Mouse (Mus musculus) brain, embryonic 18.5 days (tissue): ENCODE results near the gene Aldh16a1.
"Not testable (repeated sequence)": the region's sequence is repeated elsewhere in the genome, so short reads cannot be mapped to it uniquely, and the experiment has no call there.

ENCODE experiments used
- DNase-seq: peaks from one replicate; pipeline ENCODE4 v3.0.0-alpha.2; 2012; ENCODE audit warnings: low read depth, low spot score

Gene Aldh16a1

DNA sequence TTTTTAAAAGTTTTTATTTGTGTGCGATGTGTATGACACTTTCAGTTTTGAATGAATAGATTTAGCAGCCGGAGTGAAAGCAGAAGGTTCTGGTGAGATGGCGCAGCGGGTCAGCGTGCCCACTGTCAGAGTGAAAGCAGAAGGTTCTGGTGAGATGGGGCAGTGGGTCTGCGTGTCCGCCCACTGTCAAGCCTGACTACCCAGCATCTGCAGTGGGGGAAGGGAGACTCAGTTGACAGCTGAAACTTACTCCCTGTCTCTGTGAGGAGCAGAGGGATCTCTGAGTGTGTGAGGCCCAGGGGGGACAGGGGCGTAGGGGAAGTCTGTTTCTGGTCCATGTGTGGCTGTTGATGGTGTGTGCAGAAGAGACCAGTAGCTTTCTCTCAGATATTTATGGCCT, 36.8 kb downstream of the Aldh16a1 start:
- no peak for DNase-seq

DNA sequence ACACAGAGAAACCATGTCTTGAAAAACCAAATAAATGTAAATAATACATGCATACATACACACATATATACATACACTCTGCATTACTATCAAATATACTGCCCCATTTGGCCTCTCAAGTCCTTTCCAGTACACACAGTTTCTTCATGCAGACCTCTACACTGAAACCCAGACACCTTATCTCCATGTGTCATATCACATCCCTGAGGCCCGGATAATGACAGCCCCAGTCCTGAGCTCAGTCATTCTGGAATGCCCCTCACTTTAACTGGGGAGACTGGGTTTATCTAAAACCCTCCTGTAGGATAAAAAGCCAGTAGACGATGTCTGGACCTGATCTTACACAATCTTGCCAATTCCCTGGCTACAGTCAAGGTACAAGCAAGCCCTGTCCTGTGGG, 40.9 kb downstream of the Aldh16a1 start:
- no peak for DNase-seq

DNA sequence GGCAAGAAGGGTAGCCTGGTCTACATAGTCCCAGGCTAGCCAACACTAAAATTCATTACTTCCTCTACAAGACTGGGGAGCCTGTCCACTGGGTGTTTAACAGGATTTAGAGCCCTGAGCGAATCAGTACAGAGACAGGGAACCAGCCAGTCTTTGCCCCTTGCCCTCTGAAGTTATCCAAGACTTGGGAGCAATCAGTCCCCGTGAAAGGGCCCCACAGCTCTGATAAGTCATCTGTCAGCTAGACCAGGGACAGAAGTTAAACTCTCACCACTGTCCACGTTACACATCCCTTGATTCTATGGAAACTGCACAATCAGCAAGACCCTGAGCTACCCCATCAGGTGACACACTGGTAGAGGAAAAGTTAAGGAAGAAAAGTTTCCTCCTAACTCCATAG, 41.9 kb downstream of the Aldh16a1 start:
- DNase-seq = no peak

DNA sequence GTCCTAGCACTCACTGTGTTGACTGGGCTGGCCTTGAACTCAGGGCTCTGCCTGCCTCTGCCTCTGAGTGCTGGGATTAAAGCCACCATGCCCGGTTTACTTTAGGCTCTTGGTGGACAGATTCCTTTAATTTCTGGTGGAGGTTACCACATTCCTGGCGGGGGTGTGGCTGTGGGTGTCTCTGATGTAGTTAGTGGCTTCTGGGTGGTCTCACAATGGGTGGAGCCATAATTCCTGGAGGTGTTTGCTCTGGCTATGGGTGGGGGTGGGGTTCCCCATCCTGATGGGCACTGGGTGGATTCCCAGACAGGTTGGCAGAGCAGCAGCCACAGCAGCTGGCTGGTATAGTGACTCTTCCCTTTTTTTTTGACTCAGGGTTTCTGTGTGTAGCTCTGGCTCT, 42.4 kb downstream of the Aldh16a1 start:
- DNase-seq = no peak

DNA sequence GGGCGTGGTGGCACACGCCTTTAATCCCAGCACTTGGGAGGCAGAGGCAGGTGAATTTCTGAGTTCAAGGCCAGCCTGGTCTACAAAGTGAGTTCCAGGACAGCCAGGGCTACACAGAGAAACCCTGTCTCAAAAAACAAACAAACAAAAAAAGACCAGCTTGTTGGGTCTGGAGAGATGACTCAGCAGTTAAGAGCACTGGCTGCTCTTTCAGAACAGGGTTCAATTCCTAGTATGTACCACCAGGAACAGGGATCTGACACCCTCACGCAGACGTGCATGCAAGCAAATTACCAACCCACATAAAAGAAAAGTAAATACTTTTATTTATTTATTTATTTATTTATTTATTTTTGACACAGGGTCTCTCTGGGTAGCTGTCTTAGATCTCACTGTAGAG, 44.3 kb downstream of the Aldh16a1 start:
- DNase-seq = not testable (repeated sequence)

DNA sequence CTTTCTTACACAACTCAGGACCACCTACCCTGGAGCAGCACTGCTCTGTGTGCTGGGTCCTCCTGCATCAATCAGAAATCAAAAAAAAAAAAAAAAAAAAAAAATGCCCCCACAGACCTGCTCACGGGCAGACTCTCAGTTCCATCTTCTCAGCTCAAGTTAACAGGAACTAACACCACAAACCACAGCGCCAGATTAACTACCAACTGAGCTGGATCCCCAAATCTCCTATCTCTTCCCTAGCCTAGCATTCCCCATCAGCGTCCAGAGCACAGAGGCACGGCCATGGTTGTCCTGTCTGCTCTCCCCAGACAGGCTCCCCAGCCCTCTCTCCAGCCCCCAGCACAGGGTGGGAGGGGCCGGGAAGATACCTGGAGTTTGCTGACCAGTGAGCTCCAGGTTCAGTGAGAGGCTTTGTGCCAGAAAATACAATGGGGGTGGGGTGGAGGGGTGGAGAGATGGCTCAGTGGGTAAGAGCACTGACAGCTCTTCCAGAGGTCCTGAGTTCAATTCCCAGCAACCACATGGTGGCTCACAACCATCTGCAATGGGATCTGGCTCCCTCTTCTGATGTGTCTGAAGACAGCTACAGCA, 47.2 kb downstream of the Aldh16a1 start:
- DNase-seq = no peak

DNA sequence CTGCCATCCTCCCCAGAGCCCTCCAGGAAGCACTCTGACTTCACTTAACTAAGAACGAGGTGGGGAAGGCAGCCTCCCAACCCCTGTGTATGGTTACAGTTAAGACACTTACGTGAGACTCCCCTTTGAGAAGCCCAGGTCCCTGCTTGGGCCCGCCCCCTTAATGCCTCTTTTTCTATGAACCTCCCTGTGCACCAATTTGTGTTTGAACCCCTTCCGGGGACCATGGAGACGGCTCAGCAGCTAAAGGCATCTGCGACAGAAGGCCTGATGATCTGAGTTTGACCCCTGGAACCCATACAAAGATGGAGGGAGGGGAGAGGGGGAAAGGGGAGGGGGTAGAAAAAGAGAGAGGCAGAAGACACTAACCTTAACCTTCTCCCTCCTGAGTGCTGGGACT, 47.9 kb downstream of the Aldh16a1 start:
- DNase-seq = no peak

DNA sequence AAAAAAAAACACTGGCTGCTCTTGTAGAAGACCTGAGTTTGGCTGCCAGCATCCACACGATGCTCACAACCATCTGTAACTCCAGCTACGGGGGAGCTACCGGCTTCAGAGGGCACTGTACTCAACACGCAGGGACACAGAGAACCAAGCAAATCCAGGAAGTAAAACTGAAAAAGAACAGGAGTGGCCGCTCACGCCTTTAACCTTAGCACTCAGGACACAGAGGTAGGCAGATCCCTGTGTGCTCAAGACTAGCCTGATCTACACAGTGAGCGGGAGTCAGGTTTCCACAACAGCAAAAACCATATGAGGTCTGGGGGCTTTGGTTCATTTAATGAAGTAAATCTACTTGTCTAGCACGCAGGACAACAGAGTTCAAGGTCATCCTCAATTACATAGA, 48.9 kb downstream of the Aldh16a1 start:
- DNase-seq = no peak

DNA sequence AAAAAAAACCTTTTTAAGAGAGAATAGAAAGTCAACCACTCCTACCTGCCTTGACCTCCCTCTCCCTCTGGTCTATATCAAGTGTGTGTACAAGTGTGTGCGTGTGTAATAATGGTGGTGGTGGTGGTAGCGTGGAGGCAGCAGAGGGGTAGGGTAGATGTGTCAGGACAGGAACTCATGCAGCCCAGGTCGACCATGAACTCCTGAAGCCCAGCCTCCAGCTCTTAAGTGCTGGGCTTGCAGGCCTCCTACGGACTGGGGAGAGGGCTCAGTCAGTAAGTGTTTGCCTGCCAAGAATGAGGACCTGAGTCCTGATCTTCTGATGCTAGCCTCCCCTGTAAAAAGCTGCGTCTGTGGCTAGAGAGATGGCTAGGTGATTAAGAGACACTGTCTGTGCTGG, 49.4 kb downstream of the Aldh16a1 start:
- no peak for DNase-seq

DNA sequence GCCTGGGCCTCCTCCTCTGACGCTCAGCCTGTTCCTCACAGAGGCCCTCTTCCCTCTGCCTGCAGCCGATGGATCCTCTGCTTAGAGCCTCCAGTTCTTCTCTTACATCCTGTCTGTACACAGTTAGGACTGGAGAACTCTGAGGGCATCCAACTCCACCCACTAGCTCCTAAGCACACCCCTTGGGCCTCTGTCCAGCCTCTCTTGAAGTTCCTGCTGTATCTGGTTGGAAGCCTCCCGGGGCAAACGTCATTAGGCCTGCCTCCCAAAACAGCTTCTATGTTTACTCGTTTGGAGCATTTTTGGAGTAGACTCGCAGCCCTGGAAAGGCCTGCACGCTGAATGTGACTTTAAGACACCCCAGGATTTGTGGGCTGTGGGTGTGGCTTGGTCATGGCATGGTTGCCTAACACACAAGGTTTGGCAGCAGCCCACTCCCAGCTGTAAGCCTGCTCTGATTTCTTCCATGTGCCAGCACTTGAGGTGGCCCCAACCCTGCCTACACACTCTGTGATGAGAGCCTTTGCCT, 50.7 kb downstream of the Aldh16a1 start, which contains the start of gene Fcgrt:
Fcgrt (minus strand) TSS at position 200 of the 529 bp plus-strand sequence.
- no peak for DNase-seq

DNA sequence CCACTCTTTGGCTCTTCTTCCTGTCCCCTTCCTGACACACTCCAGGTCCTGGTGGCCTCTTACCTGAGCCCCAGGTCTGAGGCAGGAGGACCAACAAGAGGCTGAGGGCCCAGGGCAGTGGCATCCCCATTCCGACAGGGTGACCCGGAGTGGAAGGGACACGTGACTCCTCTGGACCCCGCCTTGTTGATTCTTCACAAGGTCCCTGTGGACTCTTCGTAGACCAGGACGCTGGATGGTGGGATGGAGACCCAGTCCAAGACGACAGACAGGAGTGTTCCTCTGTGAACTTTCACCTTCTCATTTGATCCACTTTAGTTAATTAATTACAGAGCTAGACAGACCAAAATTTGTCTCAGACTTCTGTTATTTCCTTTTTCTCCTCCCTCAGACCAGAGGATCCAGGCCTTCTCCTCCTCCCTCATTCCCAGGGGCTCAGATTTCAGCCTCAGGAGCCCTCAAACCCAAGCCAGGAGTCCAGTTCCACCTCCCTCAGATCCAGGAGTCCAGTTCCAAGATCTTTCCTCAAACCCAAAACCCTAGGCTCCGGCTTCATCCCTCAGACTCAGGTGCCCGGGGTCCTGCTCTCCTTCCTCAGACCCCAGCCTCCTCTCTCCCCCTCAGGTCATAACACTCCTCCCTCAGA, 51.3 kb downstream of the Aldh16a1 start:
- DNase-seq = no peak

DNA sequence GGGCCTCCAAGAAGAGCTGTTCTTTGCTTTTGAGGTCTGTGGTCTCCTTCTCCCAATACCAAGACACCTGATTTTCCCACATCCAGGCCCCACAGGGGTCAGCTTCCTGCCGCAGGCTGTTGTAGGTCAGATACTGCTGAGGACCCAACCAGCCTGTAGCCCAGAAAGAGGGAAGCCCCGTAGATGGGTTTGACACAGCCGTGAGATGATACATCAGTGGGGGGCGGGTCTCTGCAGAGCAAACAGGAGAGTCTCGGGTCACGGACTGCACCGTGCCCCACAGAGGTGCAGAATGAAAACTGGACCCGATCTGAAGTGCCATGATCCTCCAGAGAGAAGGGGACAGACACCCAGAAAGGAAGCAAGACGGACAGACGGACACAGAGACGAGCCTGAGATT, 51.9 kb downstream of the Aldh16a1 start:
- no peak for DNase-seq

DNA sequence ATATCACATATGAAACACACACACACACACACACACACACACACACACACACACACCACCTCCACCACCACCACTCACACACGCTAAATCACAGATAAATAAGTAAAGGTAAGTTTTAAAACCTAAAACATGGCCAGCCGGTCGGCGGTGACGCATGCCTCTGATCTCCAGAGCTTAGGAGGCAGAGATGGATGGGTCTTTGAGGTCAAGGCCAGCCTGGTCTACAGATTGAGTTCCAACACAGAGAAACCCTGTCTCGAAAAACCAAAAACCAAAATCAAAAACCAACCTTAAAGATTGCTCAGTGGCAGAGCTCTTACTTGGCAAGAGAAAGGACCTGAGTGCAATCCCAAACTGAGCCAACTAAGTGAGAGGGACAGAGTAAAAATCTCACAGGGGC, 54.3 kb downstream of the Aldh16a1 start:
- no peak for DNase-seq

DNA sequence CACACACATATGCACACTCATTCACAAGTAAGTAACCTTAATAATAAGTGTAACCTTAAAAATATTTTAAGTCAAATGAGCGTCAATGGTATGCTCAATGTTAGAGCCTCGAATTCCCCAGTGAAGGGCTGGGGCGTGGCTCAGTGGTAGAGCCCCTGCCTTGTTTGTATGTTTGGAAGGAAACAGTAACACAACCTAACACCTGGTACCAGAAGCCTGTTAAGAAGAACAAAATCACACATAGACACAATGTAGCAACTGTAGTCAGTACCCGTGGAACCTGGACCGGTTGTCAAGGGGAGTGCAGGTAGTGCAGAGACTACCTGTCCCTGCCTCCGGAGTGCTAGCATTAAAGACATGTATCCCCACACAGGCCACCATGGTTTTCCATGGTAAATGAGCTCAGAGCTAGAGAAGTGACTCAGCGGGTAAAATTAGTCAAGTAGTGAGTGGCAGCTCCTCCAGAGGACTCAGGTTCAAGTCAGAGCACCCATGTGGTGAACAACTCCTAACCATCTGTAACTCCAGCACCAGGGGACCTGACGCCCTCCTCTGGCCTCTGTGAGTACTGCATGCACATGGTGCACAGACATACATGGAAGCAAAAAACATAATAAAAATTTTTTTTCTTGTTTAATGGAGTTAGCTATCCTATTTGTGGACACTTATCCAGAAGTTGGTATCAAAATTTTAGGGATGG, 55.7 kb downstream of the Aldh16a1 start:
- no peak for DNase-seq

DNA sequence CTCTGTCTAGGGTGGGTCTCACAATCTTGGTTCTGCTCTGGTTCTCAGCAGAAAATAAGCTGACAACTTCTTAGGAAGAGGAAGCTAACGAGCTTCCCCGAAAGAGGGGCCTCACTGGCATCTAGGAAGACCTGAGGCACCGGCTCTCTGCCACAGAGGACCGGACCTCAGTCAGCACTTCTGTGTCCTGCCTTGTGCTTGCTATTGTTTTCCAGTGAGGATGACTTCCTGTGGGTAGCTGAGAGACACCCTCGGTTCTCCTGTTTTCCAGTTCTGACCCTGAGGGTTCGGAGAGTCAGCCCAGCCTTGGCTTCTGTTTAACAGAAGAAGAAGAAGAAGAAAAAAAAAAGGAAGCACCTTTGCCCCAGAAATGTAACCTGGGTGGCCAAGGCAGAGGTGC, 56.9 kb downstream of the Aldh16a1 start:
- DNase-seq = no peak

DNA sequence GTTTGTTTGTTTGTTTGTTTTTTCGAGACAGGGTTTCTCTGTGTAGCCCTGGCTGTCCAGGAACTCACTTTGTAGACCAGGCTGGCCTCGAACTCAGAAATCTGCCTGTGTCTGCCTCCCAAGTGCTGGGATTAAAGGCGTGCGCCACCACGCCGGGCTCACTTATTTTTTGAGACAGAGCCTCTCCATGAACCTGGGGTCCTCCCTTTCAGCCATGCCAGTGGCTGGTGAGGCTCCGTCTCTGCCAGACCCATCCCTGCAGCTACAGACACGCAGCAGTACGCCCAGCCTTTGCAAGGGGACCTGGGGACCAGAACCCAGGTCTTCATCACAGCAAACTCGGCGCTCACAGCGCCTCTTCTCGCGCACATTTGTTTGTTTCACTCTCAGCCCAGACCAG, 58.4 kb downstream of the Aldh16a1 start:
- not testable (repeated sequence) for DNase-seq

DNA sequence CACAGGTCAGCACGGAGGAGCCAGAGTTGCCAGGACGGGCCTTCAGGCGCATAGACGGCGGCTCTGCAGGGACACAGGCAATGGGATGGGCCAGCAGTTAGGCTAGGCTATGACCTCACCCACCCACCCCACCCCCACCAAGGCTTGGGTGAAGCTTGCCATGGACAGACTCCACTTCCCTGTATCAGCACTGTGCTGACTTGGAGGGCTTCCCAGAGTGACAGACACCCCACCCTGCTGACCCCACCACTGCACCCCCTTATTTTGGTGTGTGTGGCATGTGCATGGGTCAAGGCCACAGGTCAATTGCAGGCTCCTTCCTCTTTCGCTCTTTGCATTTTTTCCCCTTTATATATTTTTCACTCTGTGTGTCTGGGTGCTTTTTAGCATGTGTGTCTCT, 59.0 kb downstream of the Aldh16a1 start:
- no peak for DNase-seq

DNA sequence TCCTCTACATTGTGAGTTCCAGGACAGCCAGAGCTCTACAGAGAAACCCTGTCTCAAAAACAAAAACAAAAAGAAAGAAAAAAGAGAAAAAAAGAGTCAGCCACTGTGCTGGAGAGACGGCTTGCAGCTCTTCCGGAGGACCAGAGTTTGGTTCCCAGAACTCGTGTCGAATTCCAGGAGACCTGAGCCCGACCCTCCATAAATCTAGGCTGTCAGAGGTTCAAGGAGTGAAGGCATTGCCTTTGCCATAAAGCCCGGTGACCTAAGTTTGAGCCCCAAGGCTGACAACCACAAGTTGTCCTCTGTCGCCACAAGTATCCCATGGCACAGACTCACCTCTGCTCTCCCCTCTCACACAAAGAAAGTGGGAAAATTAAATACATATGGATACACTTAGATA, 60.3 kb downstream of the Aldh16a1 start:
- no peak for DNase-seq

DNA sequence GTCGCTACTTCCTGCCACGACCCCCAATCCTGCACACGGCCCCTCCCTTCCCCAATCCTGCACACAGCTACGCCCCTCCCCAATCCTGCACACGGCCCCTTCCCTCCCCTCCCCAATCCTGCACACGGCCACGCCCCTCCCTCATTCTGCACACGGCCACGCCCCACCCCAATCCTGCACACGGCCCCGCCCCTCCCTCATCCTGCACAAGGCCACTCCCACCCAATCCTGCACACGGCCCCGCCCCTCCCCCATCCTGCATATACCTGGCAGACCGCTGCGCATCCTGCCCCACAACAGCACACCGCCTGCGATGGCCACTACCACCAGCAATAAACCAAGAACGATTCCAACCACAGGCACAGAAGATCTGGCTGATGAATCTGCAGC, 60.9 kb downstream of the Aldh16a1 start:
- DNase-seq = no peak

DNA sequence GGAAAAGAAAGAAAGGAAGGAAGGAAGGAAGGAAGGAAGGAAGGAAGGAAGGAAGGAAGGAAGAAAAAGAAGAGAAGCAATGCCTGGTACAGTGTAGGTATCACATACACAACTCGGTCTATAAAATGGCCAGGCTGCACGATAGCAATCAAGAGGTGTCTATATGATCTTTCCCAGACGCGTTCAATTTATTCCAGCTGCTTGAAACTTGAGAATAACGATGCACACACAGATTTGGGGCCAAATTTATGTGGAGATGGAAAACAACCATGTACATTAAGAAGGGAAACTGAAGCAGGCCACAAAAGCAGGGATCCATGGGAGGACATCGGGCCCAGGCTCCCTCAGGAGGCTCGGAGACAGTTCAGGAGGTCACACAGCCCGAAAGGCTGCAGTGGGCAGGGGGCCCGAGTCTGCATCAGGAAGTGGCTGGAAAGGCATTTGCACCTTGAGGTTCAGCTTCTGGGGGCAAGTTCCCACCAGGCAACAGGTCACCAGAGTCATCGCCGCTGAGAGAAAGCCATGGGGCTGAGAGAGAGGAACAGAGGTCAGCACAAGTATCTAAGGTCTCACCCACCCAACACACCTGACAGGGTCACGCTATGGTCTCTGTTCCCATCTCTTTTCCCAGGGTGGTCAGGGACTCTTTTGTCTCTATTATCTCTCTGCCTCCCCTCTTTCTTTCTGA, 61.4 kb downstream of the Aldh16a1 start:
- DNase-seq = no peak

DNA sequence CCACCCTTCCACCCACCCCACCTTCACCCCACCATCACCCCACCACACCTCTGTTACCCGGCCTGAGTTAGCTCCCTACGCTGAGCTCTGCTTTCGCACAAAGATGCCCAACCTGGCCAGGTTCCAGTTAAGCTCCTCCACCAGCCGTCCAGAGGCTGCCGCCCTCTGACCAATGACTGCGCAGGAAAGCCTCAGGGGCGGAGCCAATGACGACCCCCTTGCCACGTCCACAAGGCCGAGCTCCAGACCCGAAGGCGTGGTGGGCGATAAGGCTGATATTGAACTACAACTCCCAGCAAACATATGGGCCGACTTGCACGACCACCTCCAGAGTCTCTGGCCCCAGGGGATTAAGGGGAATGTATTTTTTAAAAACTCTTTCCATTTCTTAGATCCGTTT, 62.3 kb downstream of the Aldh16a1 start, which contains the start of gene Rcn3:
Rcn3 (minus strand) TSS at position 174 of the 400 bp plus-strand sequence.
- DNase-seq = peak; percentile 79
